Mouse (Mus musculus): ENCODE measurements around the gene Ube2u.

DNA sequence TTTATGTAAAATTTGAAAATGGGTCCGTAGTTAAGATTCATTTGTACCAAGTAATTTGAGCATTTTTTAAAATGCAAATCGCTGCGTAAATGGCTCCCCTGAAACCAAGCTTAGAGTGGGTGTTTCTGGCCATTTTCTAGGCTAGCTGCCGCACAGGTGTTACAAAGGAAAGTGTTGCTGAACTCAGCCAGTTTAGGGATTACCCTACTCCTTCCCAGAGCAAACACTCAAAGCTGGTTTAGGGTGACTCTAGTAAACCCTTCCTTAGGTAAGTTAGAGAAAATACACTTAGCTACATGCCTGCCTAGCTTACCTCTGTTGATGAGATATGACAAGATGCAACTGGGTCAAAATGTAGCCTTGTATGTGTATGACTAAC lies 42.5 kb upstream of the Ube2u start:
- no peak for TF ChIP-seq EP300 (IDR thresholded peaks at IDR 0.05; ENCODE audit: low read depth)
- no peak for TF ChIP-seq CTCF (IDR thresholded peaks at IDR 0.05; ENCODE audit: low read depth)

Measured in liver, embryonic 14.5 days (tissue).